Mouse (Mus musculus) midbrain, postnatal 0 days (tissue): ENCODE measurements at regions not wholly inside any gene's neighbourhood (a gene's known extent, or its start where the extent isn't known, plus 50 kb on each side); places are given as distances from the start of the nearest gene placed in this dataset.

Experiments
- ATAC-seq: fragments of 200-750 bp; cut with Nextera tagmentation; 2 replicates; pipeline ENCODE4 v1.8.0; 2017; ENCODE audit warnings: moderate number of reproducible peaks, mild to moderate bottlenecking, moderate TSS enrichment, moderate library complexity; ENCODE audit not compliant: low FRiP score
- DNase-seq: peaks from one replicate; pipeline ENCODE4 v3.0.0-alpha.2; 2015; ENCODE audit warnings: low spot score
- H3K27ac ChIP-seq: fragments of 300-500 bp; sonication (generic); 2 replicates; pipeline ENCODE4 v1.5.1; 2014; ENCODE audit warnings: low read depth, mild to moderate bottlenecking, low read length, mixed read lengths
- H3K27me3 ChIP-seq: fragments of 300-500 bp; sonication (generic); 2 replicates; pipeline ENCODE4 v1.6.1; 2014; ENCODE audit warnings: low read length, control low read depth, mixed read lengths; ENCODE audit not compliant: insufficient read depth
- H3K36me3 ChIP-seq: fragments of 300-500 bp; sonication (generic); 2 replicates; pipeline ENCODE4 v1.6.1; 2014; ENCODE audit warnings: low read length, control low read depth, mixed read lengths; ENCODE audit not compliant: insufficient read depth
- H3K4me1 ChIP-seq: fragments of 300-500 bp; sonication (generic); 2 replicates; pipeline ENCODE4 v1.6.1; 2014; ENCODE audit warnings: mild to moderate bottlenecking, control low read depth, antibody characterized with exemption, low read length, mixed read lengths; ENCODE audit not compliant: insufficient read depth
- H3K4me2 ChIP-seq: fragments of 300-500 bp; sonication (generic); 2 replicates; pipeline ENCODE4 v1.6.1; 2014; ENCODE audit warnings: low read depth, mild to moderate bottlenecking, low read length, mixed read lengths; ENCODE audit not compliant: poor library complexity, severe bottlenecking
- H3K4me3 ChIP-seq: fragments of 300-500 bp; sonication (generic); 2 replicates; pipeline ENCODE4 v1.5.1; 2014; ENCODE audit warnings: low read depth, mild to moderate bottlenecking, low read length, moderate library complexity
- H3K9ac ChIP-seq: fragments of 300-500 bp; sonication (generic); replicated peaks from 2 replicates; pipeline ENCODE4 v1.6.1; 2014; ENCODE audit warnings: mild to moderate bottlenecking, low read length, moderate library complexity, mixed read lengths; ENCODE audit not compliant: poor library complexity, severe bottlenecking
- H3K9me3 ChIP-seq: fragments of 300-500 bp; sonication (generic); 2 replicates; pipeline ENCODE4 v1.6.1; 2016; ENCODE audit warnings: low read length, control low read depth
- CTCF ChIP-seq: IDR thresholded peaks from 2 replicates; pipeline ENCODE4 v1.5.1; 2016; ENCODE audit warnings: antibody characterized with exemption, mild to moderate bottlenecking
- WGBS: fragments of 180-500 bp; shearing (Covaris S2); extraction: QIAGEN DNeasy Blood & Tissue Kit; methylation state at CpG from one replicate; pipeline ENCODE4 v1.1.7; 2014; 5-methylcytosine and 5-hydroxymethylcytosine counted together

GRCm38 (mm10) chr3:123972367-123972766 is 281.7 kb upstream of the Ndst3 start:
- TF ChIP-seq CTCF: no peak
- no peak overlapping the region for H3K27ac ChIP-seq
- H3K36me3 ChIP-seq: no peaks in the 10 kb centered on the region
- DNase-seq: no peak
- H3K4me1 ChIP-seq: no peaks in the 10 kb centered on the region
- H3K9me3 ChIP-seq: no peaks in the 10 kb centered on the region
- 81% methylated on average over 3 of the region's 3 CpGs for WGBS
- no peak for ATAC-seq
- H3K4me3 ChIP-seq: no peak overlapping the region
- H3K27me3 ChIP-seq: no peaks in the 10 kb centered on the region
- H3K4me2 ChIP-seq: no peak overlapping the region
- no peak overlapping the region for H3K9ac ChIP-seq

- H3K4me1 ChIP-seq: no peaks in the 10 kb centered on the region
- H3K9me3 ChIP-seq: no peaks in the 10 kb centered on the region
- H3K27ac ChIP-seq: no peak overlapping the region
- H3K36me3 ChIP-seq: no peaks in the 10 kb centered on the region
- DNase-seq (peak; percentile 78), ATAC-seq (no peak)
- H3K4me3 ChIP-seq: no peak overlapping the region
- H3K9ac ChIP-seq: no peak overlapping the region
- no peaks in the 10 kb centered on the region for H3K27me3 ChIP-seq
- TF ChIP-seq CTCF: no peak
- H3K4me2 ChIP-seq: no peak overlapping the region
- WGBS: 66% methylated on average over 16 of the region's 16 CpGs
Measured at GRCm38 (mm10) chr3:123973806-123974576, 283.3 kb upstream of the Ndst3 start.

GRCm38 (mm10) chr3:123976475-123976874 is 285.8 kb upstream of the Ndst3 start:
- H3K4me2 ChIP-seq: no peak overlapping the region
- H3K4me3 ChIP-seq: no peak overlapping the region
- peak; percentile 35 for DNase-seq
- ATAC-seq: no peak
- H3K9me3 ChIP-seq: no peaks in the 10 kb centered on the region
- no peaks in the 10 kb centered on the region for H3K27me3 ChIP-seq
- no peaks in the 10 kb centered on the region for H3K36me3 ChIP-seq
- 83% methylated on average over 3 of the region's 3 CpGs for WGBS
- no peak for TF ChIP-seq CTCF
- H3K4me1 ChIP-seq: no peaks in the 10 kb centered on the region
- no peak overlapping the region for H3K27ac ChIP-seq
- H3K9ac ChIP-seq: no peak overlapping the region

- H3K4me2 ChIP-seq: no peak overlapping the region
- H3K9me3 ChIP-seq: no peaks in the 10 kb centered on the region
- no peak overlapping the region for H3K9ac ChIP-seq
- ATAC-seq: no peak; the same call in 1 of the 2 replicates
- H3K4me1 ChIP-seq: no peaks in the 10 kb centered on the region
- no peaks in the 10 kb centered on the region for H3K36me3 ChIP-seq
- no peak overlapping the region for H3K4me3 ChIP-seq
- no peaks in the 10 kb centered on the region for H3K27me3 ChIP-seq
- peak; percentile 79 for DNase-seq
- WGBS: 86% methylated on average over 4 of the region's 4 CpGs
- TF ChIP-seq CTCF: no peak
- no peak overlapping the region for H3K27ac ChIP-seq
Measured at GRCm38 (mm10) chr3:123977168-123977567, 286.5 kb upstream of the Ndst3 start.

- ATAC-seq (no peak), DNase-seq (peak; percentile 36)
- no peak for TF ChIP-seq CTCF
Measured at GRCm38 (mm10) chr3:123983045-123983444, 292.4 kb upstream of the Ndst3 start.

GRCm38 (mm10) chr3:123983530-123983929 is 292.9 kb upstream of the Ndst3 start:
- Histone ChIP-seq H3K4me3 (no peak overlapping the region), H3K9ac (no peak overlapping the region), H3K36me3 (no peaks in the 10 kb centered on the region), H3K27me3 (no peaks in the 10 kb centered on the region), H3K9me3 (no peaks in the 10 kb centered on the region), H3K4me2 (no peak overlapping the region), H3K27ac (no peak overlapping the region), H3K4me1 (no peaks in the 10 kb centered on the region)
- DNase-seq (no peak), ATAC-seq (no peak)
- 80% methylated on average over 1 of the region's 1 CpGs for WGBS
- no peak for TF ChIP-seq CTCF

More at GRCm38 (mm10) chr3:123983045-123983444, 292.4 kb upstream of the Ndst3 start:
- H3K36me3 ChIP-seq: no peaks in the 10 kb centered on the region
- H3K27me3 ChIP-seq: no peaks in the 10 kb centered on the region
- no peaks in the 10 kb centered on the region for H3K4me1 ChIP-seq
- no peak overlapping the region for H3K9ac ChIP-seq
- H3K4me2 ChIP-seq: no peak overlapping the region
- no peak overlapping the region for H3K4me3 ChIP-seq
- H3K27ac ChIP-seq: no peak overlapping the region
- H3K9me3 ChIP-seq: no peaks in the 10 kb centered on the region
